Mouse (Mus musculus): ENCODE measurements around the gene Gpatch2. TPM values are rescaled to one million over a fixed set of nuclear protein-coding genes. Genes with fewer than 3 reads are reported as not detected.

The Gpatch2 gene
- 15.5 and 15.6 TPM in 2 replicates for polyA plus RNA-seq (2012; rRNA removed)

DNA sequence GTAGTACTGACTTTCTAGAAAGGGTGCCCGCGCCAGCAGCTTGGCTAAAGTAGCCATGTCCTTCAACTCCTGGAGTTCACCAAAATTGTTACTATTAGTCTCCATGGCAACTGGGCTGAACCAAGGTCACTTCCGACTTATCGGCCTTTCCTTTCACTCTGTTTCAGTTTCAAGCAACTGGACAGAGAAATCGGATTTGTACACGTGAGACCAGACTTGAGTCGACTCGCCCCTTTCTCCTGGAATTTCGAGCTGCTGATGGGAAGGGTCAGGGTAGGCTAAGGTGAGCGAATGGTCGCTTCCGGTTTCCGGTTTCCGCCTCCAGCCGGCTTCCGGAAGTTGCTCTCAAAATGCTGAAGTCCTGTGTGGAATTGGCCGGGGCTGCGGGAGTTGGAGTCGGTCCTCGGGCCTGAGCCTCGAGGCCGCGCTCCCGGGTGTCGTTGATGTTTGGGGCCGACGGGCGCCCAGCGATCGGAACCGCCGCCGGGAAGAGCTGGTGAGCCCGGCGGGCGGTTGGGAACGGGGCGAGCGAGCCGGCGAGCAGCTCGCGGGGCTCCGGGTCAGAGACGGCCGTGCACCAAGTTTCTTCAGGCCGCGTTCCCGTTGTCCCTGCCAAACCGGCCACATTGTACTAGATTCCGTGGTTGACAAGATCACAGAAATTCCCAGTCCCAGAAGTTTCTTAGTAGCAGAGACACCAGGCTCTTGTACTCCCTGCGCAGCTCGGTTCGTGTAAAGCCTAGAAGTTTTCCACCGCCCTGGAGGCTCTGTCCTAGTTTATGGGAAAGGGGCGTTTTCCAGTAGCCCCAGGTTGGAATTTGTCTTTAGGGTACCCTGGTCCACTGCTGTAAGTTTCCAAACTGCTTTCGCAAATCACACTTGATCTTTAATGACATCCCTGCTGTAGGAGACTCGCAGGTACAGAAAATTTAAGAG, at the start of gene Gpatch2, which contains the start of gene Spata17:
Gene Gpatch2, plus strand, starts transcription at position 328 of the 936 bp plus-strand sequence.
Gene Spata17, minus strand, starts transcription at position 285 of the 936 bp plus-strand sequence.
- DNase-seq (ENCODE audit: extremely low spot score in 1 of 2, low spot score in 1 of 2): peak; percentile 17 to 80

DNA sequence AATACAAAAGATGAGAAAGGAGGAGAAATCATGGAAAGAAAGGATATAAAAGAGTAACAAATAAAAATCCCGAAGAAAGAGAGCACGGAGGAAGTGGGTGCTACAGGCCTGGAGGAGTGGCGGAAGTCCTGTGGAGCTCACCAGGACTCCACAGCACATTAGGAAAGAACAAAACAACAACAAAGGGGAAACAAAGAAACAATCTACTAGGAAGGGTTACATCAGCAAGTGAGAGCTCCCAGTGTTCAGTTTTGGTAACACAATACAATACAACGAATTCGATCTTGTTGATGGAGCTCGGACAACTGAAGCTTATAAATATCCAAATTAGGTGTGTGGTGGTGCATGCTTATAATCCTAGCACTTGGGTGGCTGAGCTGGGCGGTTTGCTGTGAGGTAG, 45.7 kb upstream of the Gpatch2 start:
- DNase-seq (ENCODE audit: extremely low spot score in 1 of 2, low spot score in 1 of 2): no peak

DNA sequence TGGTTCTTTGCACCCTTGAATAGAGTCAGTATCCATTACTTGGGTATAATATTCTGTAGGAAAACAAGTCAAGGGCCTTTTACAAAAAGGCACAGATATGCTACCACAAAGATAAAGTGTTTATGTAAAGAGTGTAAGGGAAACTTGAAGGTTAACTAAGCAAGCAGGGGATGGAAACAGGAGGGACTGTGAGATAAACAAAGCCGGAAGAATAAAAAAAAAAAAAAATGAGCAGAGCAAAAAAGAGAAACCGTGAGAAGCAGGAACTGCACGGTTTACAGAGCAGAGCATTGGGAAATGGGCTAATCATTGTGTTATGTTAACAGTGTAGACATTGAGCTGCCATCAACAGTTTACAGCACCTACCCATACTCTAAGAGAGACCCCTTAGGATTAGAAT, 44.9 kb upstream of the Gpatch2 start:
- DNase-seq (ENCODE audit: extremely low spot score in 1 of 2, low spot score in 1 of 2): no peak

DNA sequence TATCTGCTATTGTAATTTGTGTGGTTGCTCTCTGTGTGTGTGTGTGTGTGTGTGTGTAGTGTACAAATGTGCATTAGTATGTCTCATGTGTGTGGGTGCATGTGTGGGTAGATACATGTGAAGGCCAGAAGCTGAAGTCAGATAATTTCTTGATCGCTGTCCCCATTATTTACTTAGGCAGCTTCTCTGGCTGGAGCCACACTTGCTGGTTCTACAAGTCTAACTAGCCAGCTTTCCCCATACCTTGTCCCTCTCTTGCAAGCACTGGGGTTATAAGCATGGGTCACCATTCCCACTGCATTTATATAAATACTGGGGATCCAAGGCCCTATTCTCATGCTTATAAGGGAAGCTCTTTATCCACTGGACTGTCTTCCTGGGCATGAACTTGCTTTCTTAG, 39.3 kb upstream of the Gpatch2 start:
- DNase-seq (ENCODE audit: extremely low spot score in 1 of 2, low spot score in 1 of 2): no peak

DNA sequence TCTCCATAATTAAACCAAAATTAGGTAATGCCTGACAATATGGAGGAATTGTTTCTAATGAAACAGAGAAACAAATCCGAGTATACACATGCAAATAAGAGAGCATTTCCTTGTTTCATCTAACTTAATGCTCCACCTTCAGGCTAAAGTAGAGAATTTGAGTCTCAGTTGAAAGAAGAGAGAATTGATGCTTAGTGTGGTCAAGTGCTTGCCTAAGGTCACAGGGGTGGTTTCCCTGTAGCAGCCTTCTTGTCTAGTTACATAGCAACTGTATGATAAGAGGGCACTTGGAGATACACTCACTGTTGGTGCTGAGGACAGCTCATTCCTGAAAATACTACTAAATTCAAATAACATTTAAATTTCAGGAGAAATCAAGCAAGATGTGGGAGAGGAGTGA, 36.8 kb upstream of the Gpatch2 start:
- DNase-seq (ENCODE audit: extremely low spot score in 1 of 2, low spot score in 1 of 2): no peak

DNA sequence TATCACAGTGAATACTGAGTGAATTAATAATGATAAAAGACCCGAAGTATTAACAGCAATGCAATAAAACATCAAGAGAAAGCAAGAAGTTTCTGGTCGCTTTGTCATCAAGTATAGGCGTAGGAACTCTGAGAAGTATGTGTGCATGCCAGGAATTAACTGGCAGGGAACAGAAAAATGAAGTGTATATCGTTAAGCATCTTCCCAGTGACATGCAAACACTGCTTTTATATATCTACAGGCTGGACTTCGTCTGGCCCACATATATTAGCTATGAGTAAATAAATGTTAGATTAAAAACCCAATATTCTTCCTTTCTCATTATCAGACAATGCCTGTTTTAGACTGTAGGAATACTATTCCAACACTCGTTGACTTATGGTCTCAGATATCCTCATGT, 9.8 kb upstream of the Gpatch2 start:
- DNase-seq (ENCODE audit: extremely low spot score in 1 of 2, low spot score in 1 of 2): no peak

DNA sequence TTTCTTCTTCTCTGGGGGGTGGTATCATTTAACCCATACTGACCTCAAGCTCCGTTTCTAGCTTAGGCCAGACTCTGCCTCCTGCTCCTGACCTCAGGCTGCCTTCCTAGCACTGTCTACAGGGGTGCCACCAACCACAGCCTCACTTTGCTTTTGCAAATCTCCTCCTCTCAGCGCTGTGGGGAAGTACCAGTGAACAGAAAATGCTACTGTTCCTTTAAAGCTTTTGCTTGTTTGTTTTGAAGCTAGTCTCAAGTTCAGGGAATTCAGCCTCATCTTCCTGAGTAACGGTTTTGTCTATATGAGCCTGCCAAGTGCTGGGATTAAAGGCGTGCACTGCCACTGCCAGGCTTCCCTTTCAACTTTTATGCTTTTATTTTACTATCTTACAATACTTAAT, 5.8 kb upstream of the Gpatch2 start:
- DNase-seq (ENCODE audit: extremely low spot score in 1 of 2, low spot score in 1 of 2): no peak

DNA sequence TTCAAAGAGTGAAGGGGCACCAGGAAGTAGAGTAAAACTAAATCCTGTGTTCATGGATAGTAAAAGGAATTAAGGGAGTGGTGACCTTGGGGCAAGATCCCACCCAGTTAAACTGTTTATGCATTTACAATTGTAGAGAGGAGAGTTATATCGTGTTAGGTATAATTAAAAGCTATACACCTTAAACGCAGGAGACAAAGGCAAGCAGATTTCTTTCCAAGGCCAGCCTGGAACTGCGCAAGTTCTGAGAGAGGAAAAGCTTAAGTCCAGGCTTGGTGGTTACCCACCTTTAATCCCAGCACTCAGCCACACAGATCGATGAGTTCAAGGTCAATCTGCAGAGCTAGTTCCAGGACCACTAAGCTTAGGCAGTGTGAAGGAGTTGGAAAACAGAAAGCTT, 4.6 kb upstream of the Gpatch2 start:
- DNase-seq (ENCODE audit: extremely low spot score in 1 of 2, low spot score in 1 of 2): no peak

DNA sequence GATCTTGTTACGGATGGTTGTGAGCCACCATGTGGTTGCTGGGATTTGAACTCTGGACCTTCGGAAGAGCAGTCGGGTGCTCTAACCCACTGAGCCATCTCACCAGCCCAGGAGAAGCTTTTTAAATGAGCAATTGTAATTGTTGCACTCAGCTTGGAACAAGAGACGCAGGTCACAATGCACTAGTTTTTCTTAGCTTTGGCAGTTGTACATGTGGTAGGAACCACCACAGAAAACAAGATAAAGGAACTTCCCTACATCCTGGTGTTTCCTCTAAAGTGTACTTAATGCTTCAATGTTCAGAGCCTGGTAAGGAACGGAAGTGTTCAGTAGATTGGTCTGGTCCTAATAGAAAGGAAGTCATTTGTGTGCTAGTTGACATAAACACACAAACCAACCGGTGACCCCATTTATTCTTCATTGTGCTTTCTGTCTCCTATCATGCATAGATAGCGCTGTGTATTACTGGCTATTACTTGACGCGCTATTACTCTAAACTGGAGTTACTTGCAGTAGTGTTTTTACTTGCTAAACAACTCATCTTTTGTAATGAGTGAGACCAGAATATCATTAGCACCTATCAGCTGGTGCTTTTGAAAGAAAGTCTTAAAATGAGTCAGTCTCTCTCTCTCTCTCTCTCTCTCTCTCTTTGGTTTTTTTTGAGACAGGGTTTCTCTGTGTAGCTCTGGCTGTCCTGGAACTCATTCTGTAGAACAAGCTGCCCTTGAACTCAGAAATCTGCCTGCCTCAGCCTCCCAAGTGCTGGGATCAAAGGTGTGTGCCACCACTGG, 1.5 kb downstream of the Gpatch2 start:
- DNase-seq (ENCODE audit: extremely low spot score in 1 of 2, low spot score in 1 of 2): no peak

DNA sequence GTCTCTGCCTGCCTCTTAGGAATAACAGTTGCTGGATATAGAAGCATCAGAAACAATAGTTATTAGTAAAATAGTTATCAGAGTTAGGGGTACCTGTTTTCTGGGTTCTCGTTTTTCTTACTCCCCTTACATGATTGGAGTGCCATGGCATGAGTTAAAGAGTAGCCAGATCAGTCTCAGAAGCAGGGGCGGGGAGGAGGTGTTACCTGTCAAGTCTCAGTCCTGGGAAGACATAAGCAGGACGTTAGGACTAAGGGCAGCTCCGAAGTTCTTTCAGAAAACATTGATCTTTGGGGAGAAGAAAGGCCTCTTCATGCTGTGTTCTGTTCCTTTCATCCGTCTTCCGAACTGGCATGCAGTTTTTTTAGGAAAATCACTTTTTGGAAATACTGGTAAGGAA, 5.4 kb downstream of the Gpatch2 start:
- no peak for DNase-seq (ENCODE audit: extremely low spot score in 1 of 2, low spot score in 1 of 2)

DNA sequence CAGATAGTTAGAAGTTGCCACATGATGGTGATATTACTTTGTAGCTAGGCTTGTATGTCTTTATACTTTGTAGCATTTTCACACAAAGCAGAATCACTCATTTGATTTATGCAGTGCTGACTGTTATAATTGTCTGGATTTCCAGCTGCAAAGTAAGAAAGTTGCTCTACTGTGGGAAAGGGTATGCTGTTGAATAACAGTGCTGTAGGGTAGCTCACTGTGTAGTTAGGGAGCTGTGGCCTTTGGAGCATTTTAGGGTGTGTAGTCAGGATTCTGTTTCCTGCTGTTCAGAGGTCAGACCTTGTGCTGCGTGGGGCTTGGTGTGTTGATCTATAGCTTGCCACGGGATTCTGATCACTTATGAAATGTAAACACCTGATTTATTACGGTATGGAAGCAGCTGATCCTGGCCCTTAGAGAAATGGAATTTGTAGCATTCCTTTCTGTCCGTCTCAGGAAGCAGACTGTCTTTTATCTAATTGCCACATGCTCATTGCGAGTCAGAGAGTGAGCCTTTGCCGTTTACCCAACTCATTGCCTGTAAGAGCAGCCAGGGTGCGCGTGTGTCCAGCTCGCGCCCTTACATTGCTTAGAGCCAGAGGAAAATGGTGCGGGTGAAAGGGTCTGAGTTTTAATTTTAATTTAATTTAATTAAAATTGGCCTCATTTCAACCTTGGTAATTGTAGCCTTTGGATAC, 11.2 kb downstream of the Gpatch2 start:
- DNase-seq (ENCODE audit: extremely low spot score in 1 of 2, low spot score in 1 of 2): no peak

DNA sequence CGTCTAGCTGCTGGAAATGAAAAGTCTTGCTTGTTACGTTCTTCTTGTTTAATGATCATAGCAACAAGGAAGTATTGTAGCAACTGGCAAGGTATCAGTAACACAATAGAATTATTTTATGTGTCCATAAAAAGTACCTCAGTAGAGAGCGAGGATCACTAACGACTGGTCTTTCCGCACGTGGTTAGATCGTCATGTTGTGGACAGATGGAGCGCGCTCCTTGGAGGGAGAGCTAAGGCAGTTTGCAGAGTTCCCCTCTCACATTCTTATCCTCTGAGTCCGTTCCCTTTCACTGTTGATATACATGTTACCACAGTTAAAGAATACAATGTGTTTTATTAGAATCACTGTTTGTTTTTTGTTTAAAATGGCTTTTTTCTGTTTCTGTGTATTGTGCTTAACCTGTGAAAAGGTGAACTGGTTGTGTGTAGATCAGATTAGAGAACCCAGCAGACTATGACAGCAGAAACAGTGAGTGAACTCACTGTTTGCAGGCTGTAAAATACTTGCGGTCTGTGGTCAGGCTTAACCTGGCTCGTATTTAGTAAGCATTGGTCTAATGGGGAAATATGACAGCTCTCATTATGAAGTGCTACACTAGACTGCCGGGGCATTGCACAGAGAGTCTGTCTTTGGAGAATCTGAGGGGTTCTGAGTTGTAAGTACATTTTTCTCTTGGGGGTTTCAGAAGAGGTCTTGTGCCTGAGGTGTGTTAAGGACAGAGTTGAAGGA, 13.3 kb downstream of the Gpatch2 start:
- no peak for DNase-seq (ENCODE audit: extremely low spot score in 1 of 2, low spot score in 1 of 2)

DNA sequence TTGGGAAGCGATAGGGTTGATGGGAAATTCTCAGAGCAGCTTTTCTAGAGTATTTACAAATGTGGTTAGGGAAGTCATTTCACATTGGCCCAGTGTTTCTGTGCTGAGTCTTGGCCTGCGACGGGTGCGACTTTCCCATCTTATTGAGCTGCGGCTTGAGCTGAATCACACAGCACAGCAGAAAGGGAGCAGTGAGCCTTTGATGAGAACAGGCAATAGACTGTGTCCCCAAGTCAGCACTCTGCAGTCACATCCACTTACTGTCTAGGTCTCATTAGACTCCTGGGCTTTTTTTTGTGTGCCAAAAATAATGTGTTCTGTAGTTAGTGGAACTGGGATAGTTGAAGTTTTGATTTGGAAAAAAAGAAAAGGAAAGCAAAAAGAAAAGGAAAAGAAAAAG, 14.9 kb downstream of the Gpatch2 start:
- DNase-seq (ENCODE audit: extremely low spot score in 1 of 2, low spot score in 1 of 2): no peak

DNA sequence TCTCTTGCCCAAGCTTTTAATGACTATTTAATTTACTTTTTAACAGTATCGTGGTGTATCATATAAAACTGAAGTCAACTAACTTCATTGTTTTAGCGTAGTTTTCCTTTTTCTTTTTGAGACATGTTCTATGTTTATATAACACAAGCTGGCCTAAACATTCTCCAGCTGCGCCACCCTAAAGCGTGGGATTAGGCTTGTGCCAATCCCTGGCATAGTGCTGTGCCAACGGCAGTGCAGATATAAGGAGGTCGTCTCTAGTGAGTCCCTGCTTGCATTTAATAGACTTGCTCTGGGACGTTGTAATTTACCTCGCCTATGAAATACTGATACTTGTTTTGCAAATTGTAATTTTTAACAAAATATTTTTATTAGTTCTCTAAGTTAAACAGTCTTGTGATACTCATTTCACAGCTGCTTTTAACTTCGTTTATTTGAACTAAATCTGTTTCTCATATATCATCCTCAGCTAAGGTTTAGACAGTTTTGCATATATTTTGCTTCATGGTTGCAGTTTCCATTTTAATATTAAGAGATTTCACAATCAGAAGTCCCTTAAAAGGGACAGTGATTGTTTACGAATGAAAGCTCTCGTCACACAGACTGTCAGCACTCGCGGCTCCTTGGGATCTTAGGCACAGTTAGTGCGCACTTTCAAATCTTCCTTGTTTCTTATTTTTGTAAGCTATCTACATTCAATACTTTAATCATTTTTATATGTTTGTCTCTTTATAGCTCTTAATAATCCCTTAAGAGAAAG, 17.1 kb downstream of the Gpatch2 start:
- no peak for DNase-seq (ENCODE audit: extremely low spot score in 1 of 2, low spot score in 1 of 2)

DNA sequence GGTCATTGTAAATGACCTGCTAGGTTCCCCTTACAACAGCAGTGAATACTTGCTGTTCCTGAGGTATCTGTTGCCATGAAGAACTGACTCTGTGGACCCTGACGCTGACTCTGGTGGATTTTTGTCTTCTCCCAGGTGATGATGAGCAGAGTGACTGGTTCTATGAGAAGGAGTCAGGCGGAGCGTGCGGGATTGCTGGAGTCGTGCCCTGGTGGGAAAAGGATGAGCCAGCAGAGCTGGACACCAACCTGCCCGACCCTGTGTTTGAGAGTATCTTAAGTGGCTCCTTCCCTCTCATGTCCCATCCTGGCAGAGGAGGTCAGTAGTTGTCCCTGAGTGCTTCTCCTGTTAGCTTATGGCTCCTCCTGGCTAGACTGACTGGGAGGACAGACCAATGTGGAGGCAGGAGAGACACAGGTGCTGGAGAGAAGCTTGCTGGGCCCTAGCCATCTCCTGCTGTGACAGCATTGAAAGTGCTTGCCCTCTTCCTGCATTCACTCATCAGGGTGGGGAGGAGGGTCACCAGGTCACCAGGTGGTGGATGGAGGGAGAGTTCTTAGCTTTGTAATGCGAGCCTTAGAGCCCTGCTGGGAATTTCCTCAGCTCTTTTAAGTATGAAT, 17.8 kb downstream of the Gpatch2 start:
- no peak for DNase-seq (ENCODE audit: extremely low spot score in 1 of 2, low spot score in 1 of 2)

DNA sequence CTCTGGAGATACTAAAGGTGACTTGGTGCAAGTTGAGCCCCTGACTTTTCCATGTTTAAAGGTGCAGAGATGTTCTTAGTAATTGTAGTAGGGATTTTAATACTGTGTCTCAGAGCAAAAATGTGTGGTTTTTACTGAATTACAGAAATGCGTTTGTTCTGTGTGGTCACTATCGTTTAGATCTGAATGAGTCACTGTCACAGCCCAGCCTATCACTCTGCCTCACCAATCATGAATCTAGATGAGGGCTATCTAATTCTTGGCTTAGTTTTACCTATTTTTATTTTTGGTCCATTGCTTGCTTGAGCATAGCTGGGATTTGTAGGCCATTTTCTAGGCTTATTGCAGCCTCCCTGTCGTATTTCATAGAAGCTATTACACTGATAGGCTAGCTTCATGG, 19.9 kb downstream of the Gpatch2 start:
- no peak for DNase-seq (ENCODE audit: extremely low spot score in 1 of 2, low spot score in 1 of 2)

DNA sequence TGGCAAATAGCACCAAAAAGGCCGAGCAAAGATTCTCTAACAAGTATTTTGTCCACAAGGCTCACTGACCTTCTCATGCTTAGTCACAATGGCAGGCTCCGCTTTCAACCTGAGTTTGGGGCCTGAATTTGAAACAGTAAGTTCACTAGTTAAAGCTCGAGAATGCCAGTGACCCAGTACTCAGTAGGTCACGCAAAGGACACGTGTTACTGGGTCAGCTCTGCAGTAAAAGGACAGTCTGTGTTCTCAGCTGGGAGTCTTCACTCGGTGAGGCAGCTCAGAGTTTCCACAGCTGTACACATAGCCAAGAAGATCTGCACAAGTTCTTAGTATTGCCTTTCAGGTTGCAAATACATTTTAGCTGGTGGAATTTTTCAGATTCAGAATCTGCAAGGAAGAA, 21.0 kb downstream of the Gpatch2 start:
- DNase-seq (ENCODE audit: extremely low spot score in 1 of 2, low spot score in 1 of 2): no peak

DNA sequence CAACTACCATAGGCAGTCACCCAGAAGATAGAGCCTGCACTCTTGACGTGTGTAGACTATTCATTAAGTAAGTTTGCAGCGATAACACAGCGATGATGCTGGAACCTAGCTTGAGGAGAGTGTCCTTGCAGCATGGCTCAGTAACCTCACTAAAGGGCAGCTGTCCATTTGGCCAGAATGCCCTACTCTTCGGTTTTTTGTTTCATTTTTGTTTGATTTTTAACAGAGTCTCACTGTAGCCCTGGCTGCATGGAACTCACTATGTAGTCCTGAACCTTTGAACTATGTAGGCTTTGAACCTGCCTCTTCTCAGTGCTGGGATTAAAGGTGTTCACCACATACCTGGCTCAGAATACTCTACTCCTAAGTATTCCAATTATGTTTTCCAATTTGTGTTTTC, 22.8 kb downstream of the Gpatch2 start:
- no peak for DNase-seq (ENCODE audit: extremely low spot score in 1 of 2, low spot score in 1 of 2)

DNA sequence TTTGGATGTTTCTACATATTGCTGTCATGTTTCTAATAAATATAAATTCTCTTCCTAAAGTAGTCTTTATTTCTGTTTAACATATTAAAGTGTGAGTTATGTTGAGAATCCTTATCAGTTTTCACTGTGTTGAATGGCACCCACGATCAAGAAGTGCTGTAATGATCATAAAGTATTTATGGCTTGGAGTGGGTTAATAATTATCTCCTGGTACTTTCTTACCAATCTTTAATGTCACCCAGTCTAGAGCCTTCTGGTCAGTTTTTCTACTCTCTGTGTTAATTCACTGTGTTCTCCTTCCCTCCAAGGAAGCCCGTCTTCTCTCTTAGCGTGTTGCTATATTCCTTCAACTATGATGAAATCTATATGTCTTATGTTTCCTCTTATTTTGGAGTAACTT, 25.0 kb downstream of the Gpatch2 start:
- no peak for DNase-seq (ENCODE audit: extremely low spot score in 1 of 2, low spot score in 1 of 2)

Data from frontal cortex, adult 2 months (tissue).